Mouse (Mus musculus) left cerebral cortex, adult 8-10 months (tissue): ENCODE measurements at regions not wholly inside any gene's neighbourhood (a gene's known extent, or its start where the extent isn't known, plus 50 kb on each side); places are given as distances from the start of the nearest gene placed in this dataset.

Experiments used
- DNase-seq, 2 experiments: peaks; one replicate each; pipeline ENCODE4 v3.0.0; 2022; ENCODE audit warnings: low spot score in 2 of 2

- DNase-seq = peak; percentile 3 to 17
Observed at GRCm38 (mm10) chrX:61652377-61652776, 56.9 kb upstream of the Ldoc1 start.

GRCm38 (mm10) chrX:61653077-61653476 is 56.2 kb upstream of the Ldoc1 start:
- peak; percentile 1 to 6 for DNase-seq
